Mouse (Mus musculus) kidney, postnatal 14 days (tissue): Measurements from ENCODE around the gene Rbm4b.
A peak's percentile ranks its signal among the peaks of the same experiment; 100 is the strongest.
"Not testable (repeated sequence)": the region's sequence is repeated elsewhere in the genome, so short reads cannot be mapped to it uniquely, and the experiment has no call there.

ENCODE experiments used
- DNase-seq: peaks from one replicate; pipeline ENCODE4 v3.0.0; 2022; ENCODE audit warnings: mixed read lengths

Gene Rbm4b

GRCm38 (mm10) chr19:4745681-4746080 lies 10.6 kb upstream of the Rbm4b start:
- no peak for DNase-seq

GRCm38 (mm10) chr19:4746611-4747010 lies 9.7 kb upstream of the Rbm4b start:
- peak; percentile 32 for DNase-seq

GRCm38 (mm10) chr19:4747631-4748312 lies 8.5 kb upstream of the Rbm4b start:
- DNase-seq, result no peak

GRCm38 (mm10) chr19:4748493-4748892 lies 7.8 kb upstream of the Rbm4b start:
- DNase-seq, result no peak

- no peak for DNase-seq
These were observed 6.3 kb upstream of the Rbm4b start for GRCm38 (mm10) chr19:4749975-4750374.

GRCm38 (mm10) chr19:4755565-4756192 lies 618 bp upstream of the Rbm4b start:
- DNase-seq, result peak; percentile 92

GRCm38 (mm10) chr19:4756921-4757320 lies 624 bp downstream of the Rbm4b start:
- no peak for DNase-seq

- not testable (repeated sequence) for DNase-seq
These were observed 4.2 kb downstream of the Rbm4b start for GRCm38 (mm10) chr19:4760544-4760943.

- DNase-seq, result peak; percentile 38
These were observed 6.6 kb downstream of the Rbm4b start for GRCm38 (mm10) chr19:4762876-4763275.

- no peak for DNase-seq
These were observed 11.3 kb downstream of the Rbm4b start for GRCm38 (mm10) chr19:4767507-4768148.

- DNase-seq, result no peak
These were observed 16.5 kb downstream of the Rbm4b start for GRCm38 (mm10) chr19:4772785-4773184.

- no peak for DNase-seq
These were observed 26.6 kb downstream of the Rbm4b start for GRCm38 (mm10) chr19:4782891-4783290.

GRCm38 (mm10) chr19:4785206-4785605 lies 28.9 kb downstream of the Rbm4b start:
- DNase-seq, result no peak

- no peak for DNase-seq
These were observed 30.0 kb downstream of the Rbm4b start for GRCm38 (mm10) chr19:4786313-4786712.

- DNase-seq, result no peak
These were observed 37.1 kb downstream of the Rbm4b start for GRCm38 (mm10) chr19:4793281-4793830.

GRCm38 (mm10) chr19:4793831-4794422 lies 37.6 kb downstream of the Rbm4b start, which contains the start of gene Rbm4:
TSS of gene Rbm4 (minus strand) at chr19:4793901.
- DNase-seq, result peak; percentile 99

- DNase-seq, result no peak
These were observed 39.6 kb downstream of the Rbm4b start for GRCm38 (mm10) chr19:4795929-4796328.

- no peak for DNase-seq
These were observed 41.5 kb downstream of the Rbm4b start for GRCm38 (mm10) chr19:4797846-4798245.

GRCm38 (mm10) chr19:4799083-4799482 lies 42.8 kb downstream of the Rbm4b start:
- DNase-seq, result no peak

GRCm38 (mm10) chr19:4802691-4803091 lies 46.4 kb downstream of the Rbm4b start:
- no peak for DNase-seq

- no peak for DNase-seq
These were observed 47.0 kb downstream of the Rbm4b start for GRCm38 (mm10) chr19:4803283-4803682.

- no peak for DNase-seq
These were observed 54.0 kb downstream of the Rbm4b start for GRCm38 (mm10) chr19:4810309-4810708.

GRCm38 (mm10) chr19:4810746-4811062 lies 54.4 kb downstream of the Rbm4b start:
- DNase-seq, result no peak
